Mouse (Mus musculus) ES-CJ7 (cell line): ENCODE measurements around the gene Fos.
"Not testable (repeated sequence)": the region's sequence is repeated elsewhere in the genome, so short reads cannot be mapped to it uniquely, and the experiment has no call there.

Experiments
- DNase-seq: peaks from one replicate; pipeline ENCODE4 v3.0.0; 2011; ENCODE audit warnings: low read depth, low spot score

The Fos gene

DNA sequence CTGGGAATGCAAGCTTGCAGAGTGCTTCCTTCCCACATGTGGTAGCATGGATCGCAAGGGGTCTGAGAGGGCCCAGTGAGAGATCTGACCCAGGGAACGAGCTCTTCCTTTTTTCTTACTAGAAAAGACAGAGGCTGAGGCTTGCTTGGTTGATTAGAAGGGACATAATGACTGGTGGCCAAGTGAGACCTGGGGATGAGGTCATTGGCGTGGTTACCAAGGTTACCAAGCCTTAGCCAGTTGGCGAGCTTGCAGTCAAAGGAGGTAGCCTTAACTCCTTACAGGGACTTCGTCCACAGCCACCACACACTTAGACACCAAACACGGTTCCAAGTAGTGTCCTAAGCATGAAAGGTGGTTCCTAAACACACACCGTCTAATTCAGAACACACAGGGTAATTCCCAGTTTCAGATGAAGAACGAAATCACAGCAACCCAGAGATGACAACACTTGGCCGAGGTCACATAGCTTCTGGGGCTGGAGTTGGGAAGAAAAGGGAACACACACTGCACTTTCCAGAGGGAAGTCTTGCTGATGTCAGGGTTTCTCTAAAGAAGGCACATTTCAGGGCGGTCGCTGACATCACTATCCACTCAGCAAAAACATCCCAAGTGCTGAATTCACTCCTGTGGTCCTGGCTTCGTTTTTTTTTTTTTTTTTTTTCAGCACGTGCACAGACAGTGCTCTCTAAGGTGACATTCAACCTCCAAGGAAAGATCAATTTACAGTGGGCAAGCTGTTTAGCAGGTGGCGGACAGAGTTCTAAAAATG is 49.9 kb downstream of the Fos start:
- no peak for DNase-seq

DNA sequence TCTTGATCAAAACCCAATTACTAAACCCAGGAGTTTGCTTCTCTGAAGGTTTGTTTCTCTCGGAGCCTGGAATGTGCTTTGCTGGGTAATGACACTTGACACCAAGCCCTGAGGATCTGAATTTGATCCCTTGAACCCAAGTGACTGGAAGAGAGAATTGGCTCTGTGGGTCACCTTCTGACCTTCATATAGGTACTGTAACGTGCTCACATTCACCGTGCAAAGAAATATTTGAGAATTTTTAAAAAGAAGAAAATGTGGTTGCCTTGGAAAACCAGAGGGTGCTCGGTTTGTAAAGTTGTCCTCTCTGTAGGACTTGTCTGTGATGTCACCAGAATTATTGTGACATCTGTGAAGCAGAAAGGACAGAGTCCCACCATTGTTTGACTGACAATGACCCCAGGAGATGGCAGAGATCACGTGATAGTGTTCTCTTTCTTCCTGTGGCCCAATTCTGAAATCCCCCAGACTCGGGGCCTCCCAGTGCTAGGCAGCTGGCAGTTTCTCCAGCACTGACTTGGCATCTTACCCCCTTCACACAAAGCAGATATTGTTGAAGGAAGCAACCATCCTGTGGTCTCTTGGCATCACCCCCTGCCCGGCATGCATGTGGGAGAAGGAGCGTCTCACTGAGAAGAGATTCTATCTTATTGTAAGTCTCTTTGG is 50.6 kb downstream of the Fos start:
- DNase-seq = no peak

DNA sequence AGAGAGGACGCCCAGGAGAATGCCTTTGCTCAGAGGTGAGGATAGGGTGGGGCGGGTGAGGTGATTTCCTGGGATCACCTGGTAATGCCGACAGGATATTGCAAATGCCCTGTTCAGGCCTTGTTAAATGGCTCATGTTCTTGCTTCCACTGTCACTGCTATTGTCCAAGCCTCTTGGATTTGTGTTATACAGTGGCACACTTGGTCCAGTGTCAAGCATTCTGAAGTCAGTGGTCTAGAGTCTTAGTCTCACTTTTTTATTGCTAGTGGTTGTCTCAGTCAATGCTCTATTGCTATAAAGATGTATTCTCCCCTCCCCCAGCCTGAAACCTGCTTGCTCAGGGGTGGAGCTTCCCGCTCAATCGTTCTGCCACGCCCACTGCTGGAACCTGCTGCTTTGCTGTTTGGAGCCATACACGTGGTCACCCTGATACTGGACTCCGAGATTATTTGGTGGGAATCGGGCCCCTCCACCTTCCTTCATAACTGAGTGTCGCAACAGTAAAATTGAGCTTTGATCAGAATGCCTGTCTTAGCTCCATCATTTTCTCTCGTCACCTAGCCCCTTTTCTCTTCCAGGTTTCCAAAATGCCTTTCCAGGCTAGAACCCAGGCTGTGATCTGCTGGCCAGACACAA is 51.3 kb downstream of the Fos start:
- DNase-seq = not testable (repeated sequence)
